In genomic region chr4:108934856-108935255, GRCm38 (mm10) we compare ENCODE assay signal across 25 mouse cellular contexts. TPM values are rescaled to one million over a fixed set of nuclear protein-coding genes. Genes with fewer than 3 reads are reported as not detected.
"Had no signal": no experiment of that assay in that cellular context is flagged by ENCODE, and none has a peak within 500 bp of the region (broad histone marks: within the 10 kb centered on the region; RNA-seq: fewer than 3 reads in every experiment).

No protein-coding gene starts in this region.

- H3K27me3 ChIP-seq: heart, embryonic 12.5 days; intestine, embryonic 15.5 days; limb, embryonic 13.5 days; limb, embryonic 15.5 days had no signal

- H3K27ac ChIP-seq: heart, embryonic 10.5 days; hindbrain, embryonic 10.5 days; hindbrain, embryonic 14.5 days; intestine, embryonic 15.5 days; limb, embryonic 13.5 days; limb, embryonic 15.5 days; liver, embryonic 12.5 days; liver, embryonic 14.5 days had no signal

- H3K4me1 ChIP-seq: heart, embryonic 10.5 days; heart, embryonic 12.5 days; intestine, embryonic 15.5 days; liver, embryonic 12.5 days had no signal

- H3K9me3 ChIP-seq: heart, embryonic 10.5 days; heart, embryonic 12.5 days; hindbrain, embryonic 10.5 days; intestine, embryonic 15.5 days; limb, embryonic 13.5 days; limb, embryonic 15.5 days; liver, embryonic 12.5 days had no signal

- ATAC-seq: hindbrain, embryonic 16.5 days; inflammation-experienced regulatory T-cells, adult 6 months; intestine, embryonic 15.5 days; intestine, postnatal 0 days; liver, embryonic 12.5 days had no signal

- DNase-seq: gastrocnemius, postnatal 14 days; gastrocnemius, postnatal 36 days; heart, postnatal 10 days; heart, postnatal 4 days; kidney, adult 18-20 months; kidney, adult 8-10 months; kidney, postnatal 10 days; kidney, postnatal 25 days; kidney, postnatal 4 days; layer of hippocampus, adult 9-11 months; layer of hippocampus, postnatal 36 days; left cerebral cortex, postnatal 4 days had no signal

- H3K4me2 ChIP-seq: heart, embryonic 12.5 days; hindbrain, embryonic 14.5 days; intestine, embryonic 15.5 days; limb, embryonic 13.5 days; limb, embryonic 15.5 days; liver, embryonic 12.5 days had no signal

- H3K36me3 ChIP-seq: heart, embryonic 10.5 days; heart, embryonic 12.5 days; hindbrain, embryonic 10.5 days; intestine, embryonic 15.5 days; limb, embryonic 13.5 days; limb, embryonic 15.5 days; liver, embryonic 12.5 days had no signal

- H3K4me3 ChIP-seq: heart, embryonic 10.5 days; heart, embryonic 12.5 days; hindbrain, embryonic 10.5 days; intestine, embryonic 15.5 days; limb, embryonic 13.5 days; limb, embryonic 15.5 days; liver, embryonic 12.5 days had no signal

- H3K9ac ChIP-seq: heart, embryonic 12.5 days; hindbrain, embryonic 14.5 days; intestine, embryonic 15.5 days; limb, embryonic 13.5 days; limb, embryonic 15.5 days; liver, embryonic 12.5 days; liver, embryonic 14.5 days had no signal

RNA-seq across cellular contexts. Expression of gene Rab3b, which starts 56.0 kb away (rescaled TPM):
- total RNA-seq: gastrocnemius, adult 8-10 months had no signal
